Mouse (Mus musculus): Measurements from ENCODE around the gene Lama2.

DNA sequence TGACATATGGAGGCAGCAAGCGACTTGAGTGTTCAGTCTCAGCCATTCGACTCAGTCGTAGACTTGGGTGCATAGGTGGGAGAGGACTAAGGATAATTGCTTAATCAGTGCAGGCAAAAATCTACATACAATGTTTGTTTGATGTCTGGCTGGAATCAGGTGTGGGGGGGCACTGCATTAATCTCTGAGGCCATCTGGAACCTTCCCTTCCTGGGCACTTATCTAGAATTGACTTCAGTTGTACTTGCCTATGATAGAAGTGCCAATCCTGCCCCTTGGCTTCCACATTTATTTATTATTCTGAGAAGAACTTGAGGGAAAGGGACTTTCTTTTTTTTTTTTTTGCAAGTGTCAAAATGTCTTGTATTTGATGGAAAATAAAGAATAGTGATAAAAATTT, 644.2 kb downstream of the Lama2 start:
- TF ChIP-seq POLR2A (IDR thresholded peaks at IDR 0.05; ENCODE audit: insufficient read depth, low read length) (no peak), CTCF (IDR thresholded peaks at IDR 0.05; ENCODE audit: low read depth, low read length) (no peak)

Measured in ES-Bruce4 (cell line).